Mouse (Mus musculus) G1E (cell line): ENCODE data around the gene Gm12794.
"Not testable (repeated sequence)": the region's sequence is repeated elsewhere in the genome, so short reads cannot be mapped to it uniquely, and the experiment has no call there.

Experiments
- CTCF ChIP-seq: IDR thresholded peaks from 2 replicates; pipeline ENCODE4 v1.5.1; 2012; ENCODE audit warnings: low read depth, low read length, inconsistent platforms, mixed read lengths
- GATA2 ChIP-seq: IDR thresholded peaks from 2 replicates; pipeline ENCODE4 v1.6.1; 2012; ENCODE audit warnings: low read depth, low read length, inconsistent platforms, borderline replicate concordance
- POLR2AphosphoS5 ChIP-seq: IDR thresholded peaks from 2 replicates; pipeline ENCODE4 v1.6.1; 2012; ENCODE audit warnings: low read depth, low read length, inconsistent platforms; ENCODE audit not compliant: insufficient replicate concordance

DNA sequence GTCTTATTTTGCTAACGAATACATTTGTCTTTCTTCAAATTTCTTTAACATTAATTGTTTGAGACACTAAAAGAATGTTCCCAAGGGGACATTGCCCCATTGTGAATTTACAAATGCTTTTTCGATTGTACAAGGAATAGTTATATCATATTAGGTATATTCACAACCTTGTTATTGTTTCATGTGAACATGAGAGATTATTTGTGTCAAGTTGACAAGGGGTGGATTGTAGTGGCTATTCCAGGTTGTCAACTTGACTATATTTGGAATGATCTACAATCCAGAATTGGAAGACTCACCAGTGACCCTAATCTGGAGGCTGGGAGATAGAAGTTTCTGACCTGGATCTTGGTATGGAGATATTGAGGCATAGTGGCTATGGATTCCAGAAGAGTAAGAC lies 46.1 kb downstream of the Gm12794 start, which contains the start of gene Gm12789:
- TF ChIP-seq POLR2AphosphoS5, CTCF, GATA2: not testable (repeated sequence)
